Mouse (Mus musculus): ENCODE results near the gene Uqcr11.

The Uqcr11 gene

GRCm38 (mm10) chr10:80406684-80407501 lies at the start of gene Uqcr11:
Gene Uqcr11 (minus strand): TSS chr10:80406830.
- peak; percentile 97 for DNase-seq

- DNase-seq = no peak
Observed at GRCm38 (mm10) chr10:80455697-80456096, 49.1 kb upstream of the Uqcr11 start.

- DNase-seq = no peak
Observed at GRCm38 (mm10) chr10:80454781-80455180, 48.2 kb upstream of the Uqcr11 start.

GRCm38 (mm10) chr10:80453601-80454000 lies 47.0 kb upstream of the Uqcr11 start:
- no peak for DNase-seq

GRCm38 (mm10) chr10:80450599-80450998 lies 44.0 kb upstream of the Uqcr11 start:
- no peak for DNase-seq

GRCm38 (mm10) chr10:80445898-80446601 lies 39.4 kb upstream of the Uqcr11 start:
- DNase-seq = peak; percentile 85

- no peak for DNase-seq
Observed at GRCm38 (mm10) chr10:80445052-80445451, 38.4 kb upstream of the Uqcr11 start.

- peak; percentile 72 for DNase-seq
Observed at GRCm38 (mm10) chr10:80444339-80445045, 37.9 kb upstream of the Uqcr11 start.

- no peak for DNase-seq
Observed at GRCm38 (mm10) chr10:80443575-80444278, 37.1 kb upstream of the Uqcr11 start.

GRCm38 (mm10) chr10:80442989-80443388 lies 36.4 kb upstream of the Uqcr11 start:
- DNase-seq = no peak

- no peak for DNase-seq
Observed at GRCm38 (mm10) chr10:80441598-80441997, 35.0 kb upstream of the Uqcr11 start.

GRCm38 (mm10) chr10:80440031-80440430 lies 33.4 kb upstream of the Uqcr11 start:
- no peak for DNase-seq

GRCm38 (mm10) chr10:80437973-80438372 lies 31.3 kb upstream of the Uqcr11 start:
- no peak for DNase-seq

- peak; percentile 66 for DNase-seq
Observed at GRCm38 (mm10) chr10:80436276-80436675, 29.6 kb upstream of the Uqcr11 start.

GRCm38 (mm10) chr10:80435764-80436163 lies 29.1 kb upstream of the Uqcr11 start:
- DNase-seq = peak; percentile 47

- no peak for DNase-seq
Observed at GRCm38 (mm10) chr10:80434823-80435222, 28.2 kb upstream of the Uqcr11 start.

- DNase-seq = no peak
Observed at GRCm38 (mm10) chr10:80434233-80434592, 27.6 kb upstream of the Uqcr11 start.

- DNase-seq = peak; percentile 100
Observed at GRCm38 (mm10) chr10:80433513-80434232, 27.0 kb upstream of the Uqcr11 start, which contains the start of gene Tcf3. Gene Tcf3 (minus strand): TSS chr10:80433647.

- peak; percentile 75 for DNase-seq
Observed at GRCm38 (mm10) chr10:80432936-80433512, 26.4 kb upstream of the Uqcr11 start.

- DNase-seq = no peak
Observed at GRCm38 (mm10) chr10:80432387-80432785, 25.8 kb upstream of the Uqcr11 start.

GRCm38 (mm10) chr10:80431570-80432386 lies 25.1 kb upstream of the Uqcr11 start:
- no peak for DNase-seq
